Mouse (Mus musculus): ENCODE measurements around the gene Slc9a3.

- no peak for TF ChIP-seq CTCF (IDR thresholded peaks at IDR 0.05; ENCODE audit: low read depth, low read length)
- TF ChIP-seq GATA2 (IDR thresholded peaks at IDR 0.05; ENCODE audit: borderline replicate concordance, low read depth, low read length): no peak
- TF ChIP-seq GATA1 (IDR thresholded peaks at IDR 0.05; ENCODE audit: borderline replicate concordance, low read length): no peak
- no peak for TF ChIP-seq TAL1 (conservative IDR thresholded peaks at IDR 0.05; ENCODE audit: low read depth, low read length)
Measured at GRCm38 (mm10) chr13:74113626-74114191, 7.5 kb upstream of the Slc9a3 start.
